Mouse (Mus musculus) intestine, embryonic 14.5 days (tissue): Measurements from ENCODE around the gene Hist1h2bb. TPM values are rescaled to one million over a fixed set of nuclear protein-coding genes. Genes with fewer than 3 reads are reported as not detected.
"Not testable (repeated sequence)": the region's sequence is repeated elsewhere in the genome, so short reads cannot be mapped to it uniquely, and the experiment has no call there.

Source experiments
- ATAC-seq: fragments of 200-750 bp; cut with Nextera tagmentation; replicated peaks from 2 replicates; pipeline ENCODE4 v1.8.0; 2017; ENCODE audit warnings: low read depth, moderate number of reproducible peaks, moderate TSS enrichment, moderate library complexity; ENCODE audit not compliant: low FRiP score, low TSS enrichment
- DNase-seq: peaks from one replicate; pipeline ENCODE4 v3.0.0-alpha.2; 2018; ENCODE audit warnings: low spot score
- H3K27ac ChIP-seq: fragments of 300-500 bp; sonication (generic); 2 replicates; pipeline ENCODE4 v1.5.1; 2014; ENCODE audit warnings: low read depth, mild to moderate bottlenecking, control low read depth
- H3K27me3 ChIP-seq: fragments of 300-500 bp; sonication (generic); replicated peaks from 2 replicates; pipeline ENCODE4 v1.6.1; 2014; ENCODE audit warnings: low read length, control low read depth; ENCODE audit not compliant: control insufficient read depth, insufficient read depth
- H3K36me3 ChIP-seq: fragments of 300-500 bp; sonication (generic); 2 replicates; pipeline ENCODE4 v1.6.1; 2014; ENCODE audit warnings: low read length, control low read depth; ENCODE audit not compliant: control insufficient read depth, insufficient read depth
- H3K4me1 ChIP-seq: fragments of 300-500 bp; sonication (generic); replicated peaks from 2 replicates; pipeline ENCODE4 v1.6.1; 2014; ENCODE audit warnings: low read length, control low read depth, mixed read lengths; ENCODE audit not compliant: control insufficient read depth, insufficient read depth
- H3K4me2 ChIP-seq: fragments of 300-500 bp; sonication (generic); 2 replicates; pipeline ENCODE4 v1.6.1; 2014; ENCODE audit warnings: low read length
- H3K4me3 ChIP-seq: fragments of 300-500 bp; sonication (generic); 2 replicates; pipeline ENCODE4 v1.5.1; 2014; ENCODE audit warnings: low read depth, low read length, control low read depth, mixed read lengths
- H3K9ac ChIP-seq: fragments of 300-500 bp; sonication (generic); 2 replicates; pipeline ENCODE4 v1.6.1; 2014; ENCODE audit warnings: mild to moderate bottlenecking, low read length
- H3K9me3 ChIP-seq: fragments of 300-500 bp; sonication (generic); 2 replicates; pipeline ENCODE4 v1.6.1; 2016; ENCODE audit warnings: low read length, control low read depth; ENCODE audit not compliant: control insufficient read depth
- WGBS: fragments of 180-500 bp; shearing (Covaris S2); extraction: QIAGEN DNeasy Blood & Tissue Kit; methylation state at CpG from one replicate; pipeline ENCODE4 v1.1.7; 2014; 5-methylcytosine and 5-hydroxymethylcytosine counted together
- polyA plus RNA-seq: library from polyadenylated mRNA; unstranded; fragments of >200 nt; fragmentation: Nextera tagmentation; extraction: Ambion mirVana; gene quantifications from 2 replicates; pipeline ENCODE4 v1.2.1, GENCODE M21; 2014

Hist1h2bb gene
- polyA plus RNA-seq, 1 experiment from 2014 or later, result 5.0 TPM

- DNase-seq (peak; percentile 97), ATAC-seq (peak; percentile 57)
- Histone ChIP-seq H3K36me3 (no peaks in the 10 kb centered on the region), H3K9me3 (no peaks in the 10 kb centered on the region), H3K4me2 (peak within 1 kb of the TSS; percentile 91), H3K4me1 (peaks cover 13% of the 10 kb centered on the region), H3K4me3 (peak within 1 kb of the TSS; percentile 57), H3K9ac (peak within 1 kb of the TSS; percentile 70), H3K27me3 (no peaks in the 10 kb centered on the region), H3K27ac (peak within 1 kb of the TSS; percentile 98)
- 4% methylated on average over 34 of the region's 34 CpGs for WGBS
Observed at GRCm38 (mm10) chr13:23763586-23764323, 17.2 kb downstream of the Hist1h2bb start, which contains the start of gene Hist1h1a. Hist1h1a (plus strand) TSS chr13:23763666.

DNA sequence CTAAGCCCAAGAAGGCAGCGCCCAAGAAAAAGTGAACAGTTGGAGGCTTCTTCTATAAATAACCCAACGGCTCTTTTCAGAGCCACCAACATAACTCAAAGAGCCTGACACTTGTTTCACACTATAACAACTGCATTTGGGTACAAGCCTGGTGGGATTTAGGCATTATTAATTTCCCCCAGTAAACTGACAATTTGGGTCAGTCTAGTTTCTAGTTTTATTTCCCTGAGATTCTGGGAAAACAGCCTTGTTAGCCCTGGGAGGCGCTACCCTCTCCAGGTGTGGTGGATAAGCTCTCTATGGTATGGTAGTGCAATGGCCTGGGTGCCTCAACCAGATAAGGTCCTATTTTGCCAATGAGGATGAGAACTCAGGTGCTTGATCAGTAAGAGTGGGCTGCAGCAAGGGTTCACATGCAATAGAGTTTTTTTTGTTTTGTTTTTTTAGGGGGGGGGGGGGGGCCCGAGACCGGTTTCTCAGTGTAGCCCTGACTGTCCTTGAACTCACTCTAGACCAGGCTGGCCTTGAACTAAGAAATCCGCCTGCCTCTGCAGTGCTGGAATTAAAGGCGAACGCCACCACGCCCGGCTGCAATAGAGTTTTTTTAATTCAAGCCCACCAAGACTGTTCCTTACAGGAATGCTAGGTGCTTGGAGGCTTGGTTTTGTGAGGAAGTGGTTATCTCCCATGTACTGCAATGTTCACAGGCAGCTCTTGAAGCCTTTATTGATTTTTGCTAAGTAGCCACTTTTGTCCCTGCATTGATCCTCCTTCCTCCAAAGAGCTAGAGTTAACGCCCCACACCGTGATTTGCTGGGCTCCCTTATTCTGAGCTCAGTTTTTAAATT lies 18.0 kb downstream of the Hist1h2bb start:
- ATAC-seq, result no peak
- H3K4me2 ChIP-seq, result peak overlapping the region; percentile 91
- H3K4me3 ChIP-seq, result peak overlapping the region; percentile 57
- no peaks in the 10 kb centered on the region for H3K36me3 ChIP-seq
- H3K27ac ChIP-seq, result peak overlapping the region; percentile 98
- H3K4me1 ChIP-seq, result peaks cover 13% of the 10 kb centered on the region
- 38% methylated on average over 12 of the region's 12 CpGs for WGBS
- DNase-seq, result no peak
- H3K9ac ChIP-seq, result peak overlapping the region; percentile 70
- H3K27me3 ChIP-seq, result no peaks in the 10 kb centered on the region
- H3K9me3 ChIP-seq, result no peaks in the 10 kb centered on the region

- WGBS, result 55% methylated on average over 1 of the region's 1 CpGs
- ATAC-seq, result no peak
- Histone ChIP-seq H3K27ac (no peak overlapping the region), H3K9ac (no peak overlapping the region), H3K4me2 (no peak overlapping the region), H3K4me1 (peaks cover 13% of the 10 kb centered on the region), H3K27me3 (no peaks in the 10 kb centered on the region), H3K4me3 (no peak overlapping the region), H3K9me3 (no peaks in the 10 kb centered on the region), H3K36me3 (no peaks in the 10 kb centered on the region)
- no peak for DNase-seq
Observed at GRCm38 (mm10) chr13:23765172-23765513, 18.6 kb downstream of the Hist1h2bb start.

GRCm38 (mm10) chr13:23766772-23767171 lies 20.2 kb downstream of the Hist1h2bb start:
- H3K4me1 ChIP-seq, result peaks cover 16% of the 10 kb centered on the region
- no peak overlapping the region for H3K4me2 ChIP-seq
- H3K27ac ChIP-seq, result no peak overlapping the region
- DNase-seq (no peak), ATAC-seq (no peak)
- H3K36me3 ChIP-seq, result no peaks in the 10 kb centered on the region
- H3K9me3 ChIP-seq, result no peaks in the 10 kb centered on the region
- H3K27me3 ChIP-seq, result no peaks in the 10 kb centered on the region
- no peak overlapping the region for H3K4me3 ChIP-seq
- H3K9ac ChIP-seq, result no peak overlapping the region

- ATAC-seq (no peak), DNase-seq (no peak)
- no peak overlapping the region for H3K4me3 ChIP-seq
- no peak overlapping the region for H3K4me2 ChIP-seq
- 55% methylated on average over 5 of the region's 5 CpGs for WGBS
- no peak overlapping the region for H3K9ac ChIP-seq
- no peaks in the 10 kb centered on the region for H3K36me3 ChIP-seq
- H3K27ac ChIP-seq, result no peak overlapping the region
- H3K9me3 ChIP-seq, result no peaks in the 10 kb centered on the region
- H3K27me3 ChIP-seq, result no peaks in the 10 kb centered on the region
- peaks cover 13% of the 10 kb centered on the region for H3K4me1 ChIP-seq
Observed at GRCm38 (mm10) chr13:23768834-23769397, 22.4 kb downstream of the Hist1h2bb start.

GRCm38 (mm10) chr13:23769613-23770012 lies 23.1 kb downstream of the Hist1h2bb start, which contains the start of gene Trim38:
Trim38 (plus strand) TSS chr13:23769913.
- H3K4me1 ChIP-seq, H3K4me3 ChIP-seq: not testable (repeated sequence)
- 85% methylated on average over 2 of the region's 2 CpGs for WGBS

DNA sequence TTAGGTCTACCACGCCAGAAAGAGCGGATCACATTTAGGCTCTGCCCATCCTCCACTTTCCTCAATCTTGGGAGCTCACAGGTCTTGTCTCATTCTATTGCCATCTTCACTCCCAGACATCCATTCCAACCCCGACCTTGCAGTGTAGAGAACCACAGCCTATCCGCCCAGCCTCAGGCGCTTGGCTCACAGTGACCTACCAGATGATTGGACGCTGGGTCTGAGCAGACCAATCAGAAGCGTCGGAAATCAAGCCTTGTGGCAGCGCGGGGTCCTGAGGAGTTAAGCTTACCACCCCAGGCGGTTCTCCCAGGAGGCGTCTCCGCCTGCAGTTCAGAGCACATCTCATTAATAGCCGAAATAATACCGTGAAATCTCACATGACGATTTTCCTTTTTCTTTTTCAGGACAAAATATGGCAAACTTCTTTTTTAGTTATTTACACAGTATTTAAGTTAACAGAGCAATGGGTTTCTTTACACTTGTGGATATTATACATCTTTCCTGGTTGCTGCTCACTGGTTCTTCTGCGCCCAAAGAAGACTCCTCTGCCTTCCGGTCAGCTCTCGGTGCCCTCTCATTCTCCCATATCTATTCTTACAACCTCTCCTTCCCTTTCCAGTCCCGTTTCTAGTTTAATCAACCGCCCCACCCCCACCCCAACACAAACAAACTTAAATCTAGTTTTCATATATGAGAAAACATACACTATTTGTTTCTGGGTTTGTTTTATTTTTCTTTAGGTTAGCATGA lies 26.2 kb downstream of the Hist1h2bb start:
- H3K4me2 ChIP-seq, result peak overlapping the region; percentile 36
- H3K9me3 ChIP-seq, result no peaks in the 10 kb centered on the region
- H3K9ac ChIP-seq, result no peak overlapping the region
- peak; percentile 83 for ATAC-seq
- no peaks in the 10 kb centered on the region for H3K36me3 ChIP-seq
- H3K27ac ChIP-seq, result no peak overlapping the region
- no peak overlapping the region for H3K4me3 ChIP-seq
- WGBS, result 22% methylated on average over 21 of the region's 21 CpGs
- peaks cover 7% of the 10 kb centered on the region; the same call in 1 of the 2 replicates for H3K4me1 ChIP-seq
- DNase-seq, result no peak
- no peaks in the 10 kb centered on the region for H3K27me3 ChIP-seq

More at GRCm38 (mm10) chr13:23769613-23770012, 23.1 kb downstream of the Hist1h2bb start, which contains the start of gene Trim38:
- not testable (repeated sequence) for ATAC-seq, H3K27ac ChIP-seq, H3K4me2 ChIP-seq, H3K9ac ChIP-seq, DNase-seq, H3K27me3 ChIP-seq, H3K9me3 ChIP-seq, H3K36me3 ChIP-seq

DNA sequence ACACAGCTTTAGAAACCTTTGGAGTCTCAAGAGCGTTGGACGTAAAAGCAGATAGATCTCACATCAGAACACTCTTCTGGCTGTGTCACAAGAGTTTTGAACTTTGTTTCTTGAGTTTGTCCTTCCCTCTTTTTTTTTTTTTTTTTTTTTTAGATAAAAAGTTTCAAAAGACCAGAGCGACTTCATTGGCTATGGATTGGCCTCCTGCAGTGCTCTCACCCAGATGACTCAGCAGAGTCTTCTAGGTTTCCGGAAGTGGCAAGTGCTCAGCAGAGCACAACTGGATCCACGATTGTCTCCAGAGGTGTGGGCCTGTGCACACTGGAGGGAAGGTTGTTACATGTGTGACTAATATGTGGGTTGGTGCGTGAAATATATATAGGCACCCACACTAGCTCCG lies 31.8 kb downstream of the Hist1h2bb start:
- Histone ChIP-seq H3K27ac (no peak overlapping the region), H3K27me3 (no peaks in the 10 kb centered on the region), H3K36me3 (no peaks in the 10 kb centered on the region), H3K9ac (no peak overlapping the region), H3K9me3 (no peaks in the 10 kb centered on the region), H3K4me1 (no peaks in the 10 kb centered on the region), H3K4me2 (no peak overlapping the region), H3K4me3 (no peak overlapping the region)
- no peak for ATAC-seq
- 93% methylated on average over 7 of the region's 7 CpGs for WGBS
- no peak for DNase-seq
